Mouse (Mus musculus) forebrain, postnatal 0 days (tissue): ENCODE results near the gene Tmem30c. TPM values are rescaled to one million over a fixed set of nuclear protein-coding genes. Genes with fewer than 3 reads are reported as not detected.
A peak's percentile ranks its signal among the peaks of the same experiment; 100 is the strongest.

Source experiments
- ATAC-seq: fragments of 200-750 bp; cut with Nextera tagmentation; 2 replicates; pipeline ENCODE4 v1.8.0; 2017; ENCODE audit warnings: mild to moderate bottlenecking, moderate library complexity
- DNase-seq: peaks from one replicate; pipeline ENCODE4 v3.0.0-alpha.2; 2015
- H3K27ac ChIP-seq: fragments of 300-500 bp; sonication (generic); 2 replicates; pipeline ENCODE4 v1.5.1; 2014; ENCODE audit warnings: low read depth, mild to moderate bottlenecking, antibody characterized with exemption, low read length, moderate library complexity, mixed read lengths
- H3K27me3 ChIP-seq: fragments of 300-500 bp; sonication (generic); 2 replicates; pipeline ENCODE4 v1.6.1; 2014; ENCODE audit warnings: mild to moderate bottlenecking, low read length, mixed read lengths; ENCODE audit not compliant: insufficient read depth
- H3K36me3 ChIP-seq: fragments of 300-500 bp; sonication (generic); 2 replicates; pipeline ENCODE4 v1.6.1; 2014; ENCODE audit warnings: mild to moderate bottlenecking, moderate library complexity; ENCODE audit not compliant: insufficient read depth
- H3K4me1 ChIP-seq: fragments of 300-500 bp; sonication (generic); 2 replicates; pipeline ENCODE4 v1.6.1; 2014; ENCODE audit warnings: antibody characterized with exemption; ENCODE audit not compliant: insufficient read depth
- H3K4me2 ChIP-seq: fragments of 300-500 bp; sonication (generic); 2 replicates; pipeline ENCODE4 v1.6.1; 2014; ENCODE audit warnings: low read depth, mild to moderate bottlenecking, moderate library complexity
- H3K4me3 ChIP-seq: fragments of 300-500 bp; sonication (generic); 2 replicates; pipeline ENCODE4 v1.5.1; 2014; ENCODE audit warnings: low read depth, low read length, mixed read lengths
- H3K9ac ChIP-seq: fragments of 300-500 bp; sonication (generic); 2 replicates; pipeline ENCODE4 v1.6.1; 2014; ENCODE audit warnings: mild to moderate bottlenecking
- H3K9me3 ChIP-seq: fragments of 300-500 bp; sonication (generic); 2 replicates; pipeline ENCODE4 v1.6.1; 2016; ENCODE audit warnings: low read length
- CTCF ChIP-seq: sonication (generic); IDR thresholded peaks from 2 replicates; pipeline ENCODE4 v1.5.1; 2016; ENCODE audit warnings: antibody characterized with exemption, control low read depth, low read depth
- WGBS: fragments of 180-500 bp; shearing (Covaris S2); extraction: QIAGEN DNeasy Blood & Tissue Kit; methylation state at CpG from one replicate; pipeline ENCODE4 v1.1.7; 2014; 5-methylcytosine and 5-hydroxymethylcytosine counted together
- polyA plus RNA-seq: library from polyadenylated mRNA; unstranded; fragments of >200 nt; fragmentation: Nextera tagmentation; extraction: Ambion mirVana; gene quantifications from 2 replicates; pipeline ENCODE4 v1.2.1, GENCODE M21; 2015
- total RNA-seq: library from RNA; depleted of rRNA; stranded (reverse); fragments of >200 nt; gene quantifications from 2 replicates; pipeline ENCODE4 v1.2.3, GENCODE M21; 2014

Gene Tmem30c
- total and polyA plus RNA-seq, 2 experiments from 2014 or later: 0.24 to 0.27 TPM

GRCm38 (mm10) chr16:57268058-57268841, 24.4 kb downstream of the Tmem30c start:
- Histone ChIP-seq H3K9me3 (no peaks in the 10 kb centered on the region), H3K4me2 (no peak overlapping the region), H3K27ac (no peak overlapping the region), H3K36me3 (no peaks in the 10 kb centered on the region), H3K9ac (no peak overlapping the region), H3K4me3 (no peak overlapping the region), H3K4me1 (peaks cover 3% of the 10 kb centered on the region; the same call in 1 of the 2 replicates), H3K27me3 (no peaks in the 10 kb centered on the region)
- peak; percentile 47 for DNase-seq
- ATAC-seq: peak; percentile 73
- 80% methylated on average over 14 of the region's 14 CpGs for WGBS
- no peak for TF ChIP-seq CTCF

GRCm38 (mm10) chr16:57267068-57267467, 25.6 kb downstream of the Tmem30c start:
- Histone ChIP-seq H3K4me3 (no peak overlapping the region), H3K9ac (no peak overlapping the region), H3K27ac (no peak overlapping the region), H3K36me3 (no peaks in the 10 kb centered on the region), H3K9me3 (no peaks in the 10 kb centered on the region), H3K27me3 (no peaks in the 10 kb centered on the region), H3K4me1 (peaks cover 3% of the 10 kb centered on the region; the same call in 1 of the 2 replicates), H3K4me2 (no peak overlapping the region)
- no peak for DNase-seq
- no peak for TF ChIP-seq CTCF
- ATAC-seq: no peak
- 0% methylated on average over 1 of the region's 1 CpGs for WGBS

- Histone ChIP-seq H3K9ac (no peak overlapping the region), H3K36me3 (no peaks in the 10 kb centered on the region), H3K27me3 (no peaks in the 10 kb centered on the region), H3K4me3 (no peak overlapping the region), H3K9me3 (no peaks in the 10 kb centered on the region), H3K4me2 (no peak overlapping the region), H3K4me1 (no peaks in the 10 kb centered on the region), H3K27ac (no peak overlapping the region)
- no peak for ATAC-seq
- no peak for TF ChIP-seq CTCF
- WGBS: 90% methylated on average over 10 of the region's 10 CpGs
- no peak for DNase-seq
Measured at GRCm38 (mm10) chr16:57260152-57260551, 32.5 kb downstream of the Tmem30c start.

GRCm38 (mm10) chr16:57259356-57260083, 33.1 kb downstream of the Tmem30c start:
- no peaks in the 10 kb centered on the region for H3K9me3 ChIP-seq
- H3K27me3 ChIP-seq: no peaks in the 10 kb centered on the region
- no peak overlapping the region for H3K4me3 ChIP-seq
- no peak for TF ChIP-seq CTCF
- no peak overlapping the region for H3K9ac ChIP-seq
- H3K36me3 ChIP-seq: no peaks in the 10 kb centered on the region
- no peaks in the 10 kb centered on the region for H3K4me1 ChIP-seq
- WGBS: 94% methylated on average over 13 of the region's 13 CpGs
- ATAC-seq (no peak), DNase-seq (no peak)
- no peak overlapping the region for H3K4me2 ChIP-seq
- H3K27ac ChIP-seq: no peak overlapping the region

- H3K36me3 ChIP-seq: no peaks in the 10 kb centered on the region
- WGBS: 45% methylated on average over 7 of the region's 7 CpGs
- ATAC-seq: no peak
Measured at GRCm38 (mm10) chr16:57251589-57252421, 40.9 kb downstream of the Tmem30c start.

GRCm38 (mm10) chr16:57250991-57251390, 41.7 kb downstream of the Tmem30c start:
- Histone ChIP-seq H3K27ac (no peak overlapping the region), H3K4me3 (no peak overlapping the region), H3K27me3 (no peaks in the 10 kb centered on the region), H3K9me3 (no peaks in the 10 kb centered on the region), H3K36me3 (no peaks in the 10 kb centered on the region), H3K4me2 (no peak overlapping the region), H3K4me1 (no peaks in the 10 kb centered on the region), H3K9ac (no peak overlapping the region)
- DNase-seq (no peak), ATAC-seq (no peak)
- TF ChIP-seq CTCF: no peak
- 91% methylated on average over 4 of the region's 4 CpGs for WGBS

More at GRCm38 (mm10) chr16:57251589-57252421, 40.9 kb downstream of the Tmem30c start:
- no peaks in the 10 kb centered on the region for H3K9me3 ChIP-seq
- TF ChIP-seq CTCF: no peak
- no peak overlapping the region for H3K4me2 ChIP-seq
- no peaks in the 10 kb centered on the region for H3K27me3 ChIP-seq
- no peak for DNase-seq
- H3K4me3 ChIP-seq: no peak overlapping the region
- no peaks in the 10 kb centered on the region for H3K4me1 ChIP-seq
- no peak overlapping the region for H3K27ac ChIP-seq
- no peak overlapping the region for H3K9ac ChIP-seq
